ENCODE assay signal across 8 mouse cellular contexts in genomic region chr11:3895458-3895857, GRCm38 (mm10). TPM values are rescaled to one million over a fixed set of nuclear protein-coding genes. Genes with fewer than 3 reads are reported as not detected.
DNase-seq lines count a peak whose midpoint lies in the region; ATAC-seq and TF ChIP-seq lines count a peak whose summit lies in the region.

No protein-coding gene starts in this region.

- H3K27ac ChIP-seq in kidney, embryonic 15.5 days: peak overlapping the region; percentile 95
- peak overlapping the region; percentile 54 for H3K27ac ChIP-seq in embryonic facial prominence, embryonic 12.5 days
- H3K27ac ChIP-seq in intestine, embryonic 16.5 days (ENCODE audit: low read length): peak overlapping the region; percentile 86
- peak overlapping the region; percentile 75 for H3K27ac ChIP-seq in midbrain, postnatal 0 days (ENCODE audit: low read depth, low read length)

- H3K9me3 ChIP-seq in kidney, embryonic 15.5 days (replicated peaks): no peaks in the 10 kb centered on the region
- no peaks in the 10 kb centered on the region for H3K9me3 ChIP-seq in embryonic facial prominence, embryonic 12.5 days
- H3K9me3 ChIP-seq in intestine, embryonic 16.5 days (ENCODE audit: control insufficient read depth, low read length): no peaks in the 10 kb centered on the region
- no peaks in the 10 kb centered on the region for H3K9me3 ChIP-seq in midbrain, postnatal 0 days (ENCODE audit: low read length)

- no peak for DNase-seq in kidney, postnatal 4 days
- DNase-seq in midbrain, postnatal 0 days (ENCODE audit: low spot score): no peak
- no peak for DNase-seq in left cerebral cortex, adult 8-10 months (ENCODE audit: low spot score in 2 of 2)
- no peak for DNase-seq in cerebellum, adult 8-10 months
- no peak for DNase-seq in ovary, postnatal 14 days (ENCODE audit: low spot score)

- H3K4me1 ChIP-seq in kidney, embryonic 15.5 days: peaks cover 12% of the 10 kb centered on the region
- no peaks in the 10 kb centered on the region for H3K4me1 ChIP-seq in embryonic facial prominence, embryonic 12.5 days
- 0 out of 2 replicates have a peak, but pooled peaks cover 2% of the 10 kb centered on the region for H3K4me1 ChIP-seq in intestine, embryonic 16.5 days (ENCODE audit: control insufficient read depth, insufficient read depth, low read length)
- H3K4me1 ChIP-seq in midbrain, postnatal 0 days (ENCODE audit: insufficient read depth, low read length): 0 out of 2 replicates have a peak, but pooled peaks cover 3% of the 10 kb centered on the region

- H3K4me2 ChIP-seq in kidney, embryonic 15.5 days: peak overlapping the region; percentile 92
- H3K4me2 ChIP-seq in embryonic facial prominence, embryonic 12.5 days (replicated peaks): peak overlapping the region; percentile 69
- H3K4me2 ChIP-seq in intestine, embryonic 16.5 days (ENCODE audit: low read depth, low read length): peak overlapping the region; percentile 84
- peak overlapping the region; percentile 78 for H3K4me2 ChIP-seq in midbrain, postnatal 0 days (ENCODE audit: low read depth, low read length, poor library complexity, severe bottlenecking)

- no peaks in the 10 kb centered on the region for H3K27me3 ChIP-seq in kidney, embryonic 15.5 days
- H3K27me3 ChIP-seq in embryonic facial prominence, embryonic 12.5 days: no peaks in the 10 kb centered on the region
- H3K27me3 ChIP-seq in intestine, embryonic 16.5 days (replicated peaks; ENCODE audit: control insufficient read depth, insufficient read depth, low read length): no peaks in the 10 kb centered on the region
- no peaks in the 10 kb centered on the region for H3K27me3 ChIP-seq in midbrain, postnatal 0 days (ENCODE audit: insufficient read depth, low read length)

- TF ChIP-seq CTCF in midbrain, postnatal 0 days (IDR thresholded peaks at IDR 0.05): no peak

- 4% methylated on average over 9 of the region's 10 CpGs for WGBS in kidney, embryonic 15.5 days
- WGBS in embryonic facial prominence, embryonic 12.5 days: 3% methylated on average over 10 of the region's 10 CpGs
- 3% methylated on average over 10 of the region's 10 CpGs for WGBS in intestine, embryonic 16.5 days
- WGBS in midbrain, postnatal 0 days: 4% methylated on average over 10 of the region's 10 CpGs

- ATAC-seq in kidney, embryonic 15.5 days (replicated peaks; ENCODE audit: low FRiP score): no peak; the same call in 1 of the 2 replicates
- ATAC-seq in embryonic facial prominence, embryonic 12.5 days (ENCODE audit: insufficient number of reproducible peaks, insufficient read depth, low FRiP score, low TSS enrichment): no peak
- peak; percentile 90 for ATAC-seq in intestine, embryonic 16.5 days
- ATAC-seq in midbrain, postnatal 0 days (ENCODE audit: low FRiP score): peak; percentile 3; the same call in 1 of the 2 replicates

- peak overlapping the region; percentile 59 for H3K4me3 ChIP-seq in kidney, embryonic 15.5 days (replicated peaks)
- peak overlapping the region; percentile 52 for H3K4me3 ChIP-seq in embryonic facial prominence, embryonic 12.5 days
- peak overlapping the region; percentile 48 for H3K4me3 ChIP-seq in intestine, embryonic 16.5 days (ENCODE audit: low read length)
- peak overlapping the region; percentile 52 for H3K4me3 ChIP-seq in midbrain, postnatal 0 days (ENCODE audit: low read depth, low read length)

- H3K36me3 ChIP-seq in kidney, embryonic 15.5 days: peaks cover 25% of the 10 kb centered on the region
- peaks cover 15% of the 10 kb centered on the region for H3K36me3 ChIP-seq in embryonic facial prominence, embryonic 12.5 days
- H3K36me3 ChIP-seq in intestine, embryonic 16.5 days (ENCODE audit: control insufficient read depth, insufficient read depth, low read length): no peaks in the 10 kb centered on the region; the same call in 1 of the 2 replicates
- peaks cover 19% of the 10 kb centered on the region for H3K36me3 ChIP-seq in midbrain, postnatal 0 days (ENCODE audit: insufficient read depth, low read length)

- H3K9ac ChIP-seq in kidney, embryonic 15.5 days: peak overlapping the region; percentile 64
- H3K9ac ChIP-seq in embryonic facial prominence, embryonic 12.5 days: peak overlapping the region; percentile 44
- H3K9ac ChIP-seq in intestine, embryonic 16.5 days (ENCODE audit: low read depth, low read length): peak overlapping the region; percentile 66
- peak overlapping the region; percentile 76 for H3K9ac ChIP-seq in midbrain, postnatal 0 days (replicated peaks; ENCODE audit: low read length, poor library complexity, severe bottlenecking)

RNA-seq across cellular contexts. Expression of gene Dusp18, which starts 0.4 kb away (rescaled TPM):
- 13.0 and 13.4 TPM in 2 replicates for polyA plus RNA-seq in kidney, embryonic 15.5 days (2015; fragmentation: Nextera tagmentation; extraction: Ambion mirVana)
- polyA plus RNA-seq in embryonic facial prominence, embryonic 12.5 days (2016; fragmentation: Nextera tagmentation; extraction: Ambion mirVana): 12.7 and 14.7 TPM in 2 replicates
- 5.2 and 5.6 TPM in 2 replicates for polyA plus RNA-seq in intestine, embryonic 16.5 days (2015; fragmentation: Nextera tagmentation; extraction: Ambion mirVana)
- total RNA-seq in midbrain, postnatal 0 days (2014; rRNA removed): 20.7 and 23.7 TPM in 2 replicates
- polyA plus RNA-seq in midbrain, postnatal 0 days (2015; fragmentation: Nextera tagmentation; extraction: Ambion mirVana): 20.5 and 24.1 TPM in 2 replicates
- total RNA-seq in left cerebral cortex, adult 8-10 months (2022): 10 to 100 TPM; 17.5 to 19.6 (median 18.1) TPM

RNA-seq across cellular contexts. Expression of gene 4921536K21Rik, which starts 0.6 kb away (rescaled TPM):
- polyA plus RNA-seq in kidney, embryonic 15.5 days (2015; fragmentation: Nextera tagmentation; extraction: Ambion mirVana): 0.49 and 0.64 TPM in 2 replicates
- 0.14 and 0.33 TPM in 2 replicates for polyA plus RNA-seq in embryonic facial prominence, embryonic 12.5 days (2016; fragmentation: Nextera tagmentation; extraction: Ambion mirVana)
- polyA plus RNA-seq in intestine, embryonic 16.5 days (2015; fragmentation: Nextera tagmentation; extraction: Ambion mirVana): 0.37 and 0.39 TPM in 2 replicates
- total RNA-seq in midbrain, postnatal 0 days (2014; rRNA removed): 0.49 and 0.61 TPM in 2 replicates
- 0.28 and 0.41 TPM in 2 replicates for polyA plus RNA-seq in midbrain, postnatal 0 days (2015; fragmentation: Nextera tagmentation; extraction: Ambion mirVana)
- under 1 TPM; 0.21 to 0.86 (median 0.57) TPM for total RNA-seq in left cerebral cortex, adult 8-10 months (2022)

RNA-seq across cellular contexts. Expression of gene Slc35e4, which starts 19.0 kb away (rescaled TPM):
- 4.6 and 5.1 TPM in 2 replicates for polyA plus RNA-seq in kidney, embryonic 15.5 days (2015; fragmentation: Nextera tagmentation; extraction: Ambion mirVana)
- 5.1 and 5.2 TPM in 2 replicates for polyA plus RNA-seq in embryonic facial prominence, embryonic 12.5 days (2016; fragmentation: Nextera tagmentation; extraction: Ambion mirVana)
- polyA plus RNA-seq in intestine, embryonic 16.5 days (2015; fragmentation: Nextera tagmentation; extraction: Ambion mirVana): 2.9 and 3.1 TPM in 2 replicates
- 48.2 and 56.5 TPM in 2 replicates for total RNA-seq in midbrain, postnatal 0 days (2014; rRNA removed)
- polyA plus RNA-seq in midbrain, postnatal 0 days (2015; fragmentation: Nextera tagmentation; extraction: Ambion mirVana): 27.3 and 27.4 TPM in 2 replicates
- total RNA-seq in left cerebral cortex, adult 8-10 months (2022): 10 to 100 TPM; 17.3 to 20.6 (median 19.9) TPM

RNA-seq across cellular contexts. Expression of gene Osbp2, which starts 31.8 kb away (rescaled TPM):
- 0.78 and 0.91 TPM in 2 replicates for polyA plus RNA-seq in kidney, embryonic 15.5 days (2015; fragmentation: Nextera tagmentation; extraction: Ambion mirVana)
- polyA plus RNA-seq in embryonic facial prominence, embryonic 12.5 days (2016; fragmentation: Nextera tagmentation; extraction: Ambion mirVana): 2.1 TPM in 2 replicates
- polyA plus RNA-seq in intestine, embryonic 16.5 days (2015; fragmentation: Nextera tagmentation; extraction: Ambion mirVana): 0.28 and 0.45 TPM in 2 replicates
- total RNA-seq in midbrain, postnatal 0 days (2014; rRNA removed): 67.2 and 96.0 TPM in 2 replicates
- polyA plus RNA-seq in midbrain, postnatal 0 days (2015; fragmentation: Nextera tagmentation; extraction: Ambion mirVana): 51.8 and 52.5 TPM in 2 replicates
- total RNA-seq in left cerebral cortex, adult 8-10 months (2022): 100 to 1,000 TPM; 105 to 126 (median 115) TPM

RNA-seq across cellular contexts. Expression of gene Tcn2, which starts 36.5 kb away (rescaled TPM):
- polyA plus RNA-seq in kidney, embryonic 15.5 days (2015; fragmentation: Nextera tagmentation; extraction: Ambion mirVana): 92.9 and 102 TPM in 2 replicates
- 34.6 and 36.1 TPM in 2 replicates for polyA plus RNA-seq in embryonic facial prominence, embryonic 12.5 days (2016; fragmentation: Nextera tagmentation; extraction: Ambion mirVana)
- polyA plus RNA-seq in intestine, embryonic 16.5 days (2015; fragmentation: Nextera tagmentation; extraction: Ambion mirVana): 95.3 and 122 TPM in 2 replicates
- 20.9 and 28.8 TPM in 2 replicates for total RNA-seq in midbrain, postnatal 0 days (2014; rRNA removed)
- 22.0 and 27.0 TPM in 2 replicates for polyA plus RNA-seq in midbrain, postnatal 0 days (2015; fragmentation: Nextera tagmentation; extraction: Ambion mirVana)
- 10 to 100 TPM; 17.0 to 37.4 (median 23.1) TPM for total RNA-seq in left cerebral cortex, adult 8-10 months (2022)

Comparison
In these comparisons a context has a peak if more than half of its experiments do, and no peak if none do; other contexts are left out.
1. ATAC-seq: peak in intestine, embryonic 16.5 days (single experiment) and midbrain, postnatal 0 days (single experiment); none in kidney, embryonic 15.5 days (single experiment) and embryonic facial prominence, embryonic 12.5 days (single experiment).
2. Peak in every context shown above with its lines, with median percentiles within 50 percentile points of each other: H3K27ac ChIP-seq, H3K4me2 ChIP-seq, H3K4me3 ChIP-seq and H3K9ac ChIP-seq.